Mouse (Mus musculus) limb, embryonic 10.5 days (tissue): ENCODE results near the gene Plxna4. TPM values are rescaled to one million over a fixed set of nuclear protein-coding genes. Genes with fewer than 3 reads are reported as not detected.

ENCODE experiments used
- DNase-seq: peaks from one replicate; pipeline ENCODE4 v3.0.0-alpha.2; 2017; ENCODE audit warnings: low spot score
- H3K27ac ChIP-seq: fragments of 300-500 bp; sonication (generic); 2 replicates; pipeline ENCODE4 v1.5.1; 2016; ENCODE audit warnings: mild to moderate bottlenecking
- H3K27me3 ChIP-seq: fragments of 300-500 bp; sonication (generic); 2 replicates; pipeline ENCODE4 v1.6.1; 2016; ENCODE audit warnings: low read depth, mild to moderate bottlenecking; ENCODE audit not compliant: poor library complexity, severe bottlenecking
- H3K36me3 ChIP-seq: fragments of 300-500 bp; sonication (generic); 2 replicates; pipeline ENCODE4 v1.6.1; 2016; ENCODE audit warnings: mild to moderate bottlenecking, moderate library complexity
- H3K4me1 ChIP-seq: fragments of 300-500 bp; sonication (generic); 2 replicates; pipeline ENCODE4 v1.6.1; 2016
- H3K4me3 ChIP-seq: fragments of 300-500 bp; sonication (generic); 2 replicates; pipeline ENCODE4 v1.5.1; 2016; ENCODE audit warnings: mild to moderate bottlenecking, moderate library complexity
- H3K9me3 ChIP-seq: fragments of 300-500 bp; sonication (generic); replicated peaks from 2 replicates; pipeline ENCODE4 v1.6.1; 2016; ENCODE audit warnings: mild to moderate bottlenecking
- WGBS: fragments of 180-500 bp; shearing (Covaris S2); methylation state at CpG from one replicate; pipeline ENCODE4 v1.1.7; 2016; 5-methylcytosine and 5-hydroxymethylcytosine counted together
- polyA plus RNA-seq: library from polyadenylated mRNA; unstranded; fragments of >200 nt; fragmentation: Nextera tagmentation; extraction: Ambion mirVana; gene quantifications from 2 replicates; pipeline ENCODE4 v1.2.1, GENCODE M21; 2016

The Plxna4 gene
- polyA plus RNA-seq, 1 experiment from 2014 or later = 1.9 TPM

GRCm38 (mm10) chr6:32226636-32227035, 361.4 kb downstream of the Plxna4 start:
- 33% methylated on average over 1 of the region's 1 CpGs for WGBS
- peaks cover 12% of the 10 kb centered on the region for H3K4me1 ChIP-seq
- H3K27me3 ChIP-seq = no peaks in the 10 kb centered on the region
- no peaks in the 10 kb centered on the region for H3K9me3 ChIP-seq
- DNase-seq = no peak
- no peak overlapping the region for H3K4me3 ChIP-seq
- H3K36me3 ChIP-seq = no peaks in the 10 kb centered on the region
- no peak overlapping the region for H3K27ac ChIP-seq

- no peak overlapping the region for H3K27ac ChIP-seq
- no peak for DNase-seq
- no peaks in the 10 kb centered on the region for H3K4me1 ChIP-seq
- H3K4me3 ChIP-seq = no peak overlapping the region
- 75% methylated on average over 7 of the region's 7 CpGs for WGBS
- no peaks in the 10 kb centered on the region for H3K9me3 ChIP-seq
- no peaks in the 10 kb centered on the region for H3K27me3 ChIP-seq
- no peaks in the 10 kb centered on the region for H3K36me3 ChIP-seq
Measured at GRCm38 (mm10) chr6:32224007-32224703, 363.8 kb downstream of the Plxna4 start.

GRCm38 (mm10) chr6:32220765-32221164, 367.2 kb downstream of the Plxna4 start:
- no peak for DNase-seq
- no peaks in the 10 kb centered on the region for H3K9me3 ChIP-seq
- H3K4me1 ChIP-seq = no peaks in the 10 kb centered on the region
- no peaks in the 10 kb centered on the region for H3K36me3 ChIP-seq
- no peak overlapping the region for H3K4me3 ChIP-seq
- no peaks in the 10 kb centered on the region for H3K27me3 ChIP-seq
- no peak overlapping the region for H3K27ac ChIP-seq
- 90% methylated on average over 8 of the region's 8 CpGs for WGBS

- DNase-seq = no peak
- H3K27ac ChIP-seq = no peak overlapping the region
- no peak overlapping the region for H3K4me3 ChIP-seq
- 88% methylated on average over 3 of the region's 3 CpGs for WGBS
- no peaks in the 10 kb centered on the region for H3K27me3 ChIP-seq
- no peaks in the 10 kb centered on the region for H3K4me1 ChIP-seq
- H3K36me3 ChIP-seq = no peaks in the 10 kb centered on the region
- no peaks in the 10 kb centered on the region for H3K9me3 ChIP-seq
Measured at GRCm38 (mm10) chr6:32218544-32218943, 369.4 kb downstream of the Plxna4 start.

GRCm38 (mm10) chr6:32212439-32212838, 375.6 kb downstream of the Plxna4 start:
- no peak overlapping the region for H3K4me3 ChIP-seq
- WGBS = 54% methylated on average over 4 of the region's 4 CpGs
- H3K27me3 ChIP-seq = no peaks in the 10 kb centered on the region
- no peak for DNase-seq
- H3K27ac ChIP-seq = no peak overlapping the region
- no peaks in the 10 kb centered on the region for H3K36me3 ChIP-seq
- H3K4me1 ChIP-seq = peaks cover 3% of the 10 kb centered on the region; the same call in 1 of the 2 replicates
- H3K9me3 ChIP-seq = no peaks in the 10 kb centered on the region

DNA sequence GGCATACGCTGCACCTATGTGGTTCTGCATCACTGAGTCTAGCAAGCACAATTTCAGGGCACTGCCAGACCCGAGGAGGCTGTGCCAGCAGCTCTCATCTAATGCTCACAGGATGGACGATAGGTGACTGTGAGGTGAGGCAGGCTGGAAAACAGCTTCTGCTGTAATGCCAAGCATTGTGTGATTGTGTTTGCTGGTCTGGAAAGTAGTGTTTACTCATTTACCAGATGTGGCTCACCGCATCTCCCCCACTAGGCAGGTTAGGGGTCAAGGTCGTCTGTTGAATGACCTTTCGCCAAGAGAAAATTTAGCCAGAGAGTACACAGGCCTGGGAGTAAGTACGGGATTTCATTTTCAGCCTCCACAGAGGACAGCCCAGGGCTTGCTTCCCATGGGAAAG, 377.9 kb downstream of the Plxna4 start:
- H3K4me1 ChIP-seq = peaks cover 3% of the 10 kb centered on the region; the same call in 1 of the 2 replicates
- no peak overlapping the region for H3K4me3 ChIP-seq
- 82% methylated on average over 7 of the region's 7 CpGs for WGBS
- no peaks in the 10 kb centered on the region for H3K9me3 ChIP-seq
- H3K36me3 ChIP-seq = no peaks in the 10 kb centered on the region
- H3K27ac ChIP-seq = no peak overlapping the region
- H3K27me3 ChIP-seq = no peaks in the 10 kb centered on the region
- no peak for DNase-seq

GRCm38 (mm10) chr6:32208951-32209350, 379.0 kb downstream of the Plxna4 start:
- H3K36me3 ChIP-seq = no peaks in the 10 kb centered on the region
- peaks cover 3% of the 10 kb centered on the region; the same call in 1 of the 2 replicates for H3K4me1 ChIP-seq
- no peak for DNase-seq
- H3K27me3 ChIP-seq = no peaks in the 10 kb centered on the region
- no peaks in the 10 kb centered on the region for H3K9me3 ChIP-seq
- H3K27ac ChIP-seq = no peak overlapping the region
- H3K4me3 ChIP-seq = no peak overlapping the region
- 84% methylated on average over 7 of the region's 7 CpGs for WGBS

GRCm38 (mm10) chr6:32204253-32204652, 383.7 kb downstream of the Plxna4 start:
- 83% methylated on average over 4 of the region's 4 CpGs for WGBS
- H3K4me3 ChIP-seq = no peak overlapping the region
- no peaks in the 10 kb centered on the region for H3K9me3 ChIP-seq
- H3K27ac ChIP-seq = no peak overlapping the region
- no peaks in the 10 kb centered on the region for H3K27me3 ChIP-seq
- no peaks in the 10 kb centered on the region for H3K36me3 ChIP-seq
- no peak for DNase-seq
- no peaks in the 10 kb centered on the region; the same call in 1 of the 2 replicates for H3K4me1 ChIP-seq

- no peaks in the 10 kb centered on the region for H3K36me3 ChIP-seq
- no peak for DNase-seq
- H3K27ac ChIP-seq = no peak overlapping the region
- H3K4me3 ChIP-seq = no peak overlapping the region
- H3K27me3 ChIP-seq = no peaks in the 10 kb centered on the region
- H3K4me1 ChIP-seq = no peaks in the 10 kb centered on the region; the same call in 1 of the 2 replicates
- WGBS = 66% methylated on average over 4 of the region's 4 CpGs
- no peaks in the 10 kb centered on the region for H3K9me3 ChIP-seq
Measured at GRCm38 (mm10) chr6:32203389-32203788, 384.6 kb downstream of the Plxna4 start.

- DNase-seq = no peak
- H3K27me3 ChIP-seq = no peaks in the 10 kb centered on the region
- no peaks in the 10 kb centered on the region for H3K9me3 ChIP-seq
- H3K4me3 ChIP-seq = no peak overlapping the region
- no peak overlapping the region for H3K27ac ChIP-seq
- WGBS = 47% methylated on average over 1 of the region's 1 CpGs
- no peaks in the 10 kb centered on the region; the same call in 1 of the 2 replicates for H3K4me1 ChIP-seq
- H3K36me3 ChIP-seq = no peaks in the 10 kb centered on the region
Measured at GRCm38 (mm10) chr6:32202664-32203192, 385.3 kb downstream of the Plxna4 start.

DNA sequence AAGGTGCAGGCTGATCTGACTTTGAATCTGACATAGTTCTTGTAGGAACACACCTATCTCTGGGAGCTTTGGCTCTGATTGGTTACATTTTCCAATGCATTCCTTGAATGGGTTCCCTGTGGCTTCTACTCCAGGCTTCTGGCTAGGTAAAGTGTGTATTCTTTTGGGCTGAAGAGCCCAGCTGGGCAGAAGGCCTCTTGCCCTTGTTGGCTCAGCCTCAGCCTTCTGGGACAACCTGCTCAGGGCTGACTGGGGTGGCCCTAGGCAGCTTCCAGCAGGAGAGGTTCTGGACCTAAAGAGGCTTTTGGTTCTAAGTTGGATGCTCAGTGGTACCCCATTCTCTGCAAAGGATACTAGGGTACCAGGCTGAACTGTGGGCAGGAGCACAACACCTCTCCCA, 386.5 kb downstream of the Plxna4 start:
- no peaks in the 10 kb centered on the region for H3K27me3 ChIP-seq
- no peak overlapping the region for H3K27ac ChIP-seq
- H3K36me3 ChIP-seq = no peaks in the 10 kb centered on the region
- no peaks in the 10 kb centered on the region for H3K9me3 ChIP-seq
- H3K4me3 ChIP-seq = no peak overlapping the region
- no peak for DNase-seq
- peaks cover 6% of the 10 kb centered on the region for H3K4me1 ChIP-seq

DNA sequence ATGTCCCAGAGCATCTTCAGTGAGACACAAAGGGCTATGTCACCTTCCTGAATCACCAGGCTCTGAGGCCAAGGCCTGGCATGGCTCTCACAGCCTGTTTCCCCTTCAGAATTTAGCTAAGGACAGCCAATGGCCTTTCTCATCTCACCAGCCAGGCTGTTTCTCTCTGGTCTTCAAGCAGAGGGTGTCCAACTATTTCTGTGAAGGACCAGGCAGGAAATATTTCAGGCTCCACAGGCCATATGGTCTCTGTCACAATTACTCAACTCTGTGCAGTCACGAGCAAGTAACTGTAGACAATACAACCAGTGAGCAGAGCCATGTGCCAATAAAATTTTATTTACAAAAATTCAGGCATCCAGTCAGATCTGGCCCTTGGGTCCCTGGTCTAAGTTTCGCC, 388.4 kb downstream of the Plxna4 start:
- no peaks in the 10 kb centered on the region for H3K9me3 ChIP-seq
- no peak for DNase-seq
- 77% methylated on average over 2 of the region's 2 CpGs for whole genome bisulfite sequencing
- no peak overlapping the region for H3K27ac ChIP-seq
- no peaks in the 10 kb centered on the region for H3K36me3 ChIP-seq
- H3K4me3 ChIP-seq = no peak overlapping the region
- H3K4me1 ChIP-seq = peaks cover 10% of the 10 kb centered on the region
- no peaks in the 10 kb centered on the region for H3K27me3 ChIP-seq

- H3K27me3 ChIP-seq = no peaks in the 10 kb centered on the region
- no peak overlapping the region for H3K27ac ChIP-seq
- 89% methylated on average over 9 of the region's 9 CpGs for WGBS
- H3K36me3 ChIP-seq = no peaks in the 10 kb centered on the region
- DNase-seq = no peak
- no peak overlapping the region for H3K4me3 ChIP-seq
- no peaks in the 10 kb centered on the region for H3K9me3 ChIP-seq
- peaks cover 11% of the 10 kb centered on the region; the same call in 1 of the 2 replicates for H3K4me1 ChIP-seq
Measured at GRCm38 (mm10) chr6:32196913-32197312, 391.1 kb downstream of the Plxna4 start.
